Mouse (Mus musculus) adrenal gland, postnatal 10 days (tissue): ENCODE measurements around the gene Zfp953. TPM values are rescaled to one million over a fixed set of nuclear protein-coding genes. Genes with fewer than 3 reads are reported as not detected.
A peak's percentile ranks its signal among the peaks of the same experiment; 100 is the strongest.
"Not testable (repeated sequence)": the region's sequence is repeated elsewhere in the genome, so short reads cannot be mapped to it uniquely, and the experiment has no call there.

ENCODE experiments used
- DNase-seq: peaks from one replicate; pipeline ENCODE4 v3.0.0; 2021; ENCODE audit warnings: mixed read lengths
- long read RNA-seq, 2 experiments: library from polyadenylated mRNA; stranded (forward); transcript quantifications; one replicate each; pipeline ENCODE4 v2.0.0; 2021
- total RNA-seq, 2 experiments: library from RNA; stranded (reverse); gene quantifications; 2 replicates each; pipeline ENCODE4 v1.2.3; 2021

The Zfp953 gene
- total RNA-seq: 1 to 10 TPM; 2.6 to 2.7 TPM
- long read RNA-seq, experiment 1, full-length matches to known transcripts: 1 of 1 reads
- long read RNA-seq, experiment 1, partial matches to known transcripts: 0 of 1 reads
- long read RNA-seq, experiment 1, other reads (novel, unspliced or antisense): 0 of 1 reads
- long read RNA-seq, experiment 2: 0 reads

DNA sequence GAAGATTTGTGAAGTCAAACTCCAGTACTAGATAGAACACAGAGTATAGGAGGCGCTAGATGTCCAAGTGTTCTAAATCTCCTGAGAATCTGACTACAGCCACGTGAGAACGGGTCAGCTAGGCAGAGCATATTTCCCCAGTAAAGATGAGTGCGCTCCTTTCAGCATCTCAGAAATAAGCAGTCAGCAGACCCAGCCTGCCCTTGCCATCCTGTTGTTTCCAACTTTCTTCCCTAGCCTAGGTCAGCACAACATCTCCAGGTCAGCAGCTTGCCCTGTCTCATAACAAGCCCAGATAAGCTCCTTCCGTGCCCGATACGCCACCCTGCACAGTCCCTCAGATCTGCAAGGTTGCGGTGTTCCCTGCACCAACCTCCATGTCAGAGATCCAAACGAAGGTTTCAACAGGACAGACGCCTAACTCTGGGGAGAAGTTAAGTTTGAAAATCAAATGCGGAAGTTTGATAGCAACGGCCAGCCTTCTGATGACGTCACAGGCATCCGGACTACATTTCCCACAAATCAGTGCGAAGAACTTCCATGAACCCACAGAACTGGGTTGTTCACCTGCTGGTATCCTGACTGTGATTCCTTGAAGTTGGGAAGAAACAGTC lies at the start of gene Zfp953, which contains the start of gene Gm28044:
TSS of gene Zfp953 (minus strand) at position 475 of the 614 bp plus-strand sequence.
TSS of gene Gm28044 (minus strand) at position 406 of the 614 bp plus-strand sequence.
- DNase-seq: peak; percentile 93

DNA sequence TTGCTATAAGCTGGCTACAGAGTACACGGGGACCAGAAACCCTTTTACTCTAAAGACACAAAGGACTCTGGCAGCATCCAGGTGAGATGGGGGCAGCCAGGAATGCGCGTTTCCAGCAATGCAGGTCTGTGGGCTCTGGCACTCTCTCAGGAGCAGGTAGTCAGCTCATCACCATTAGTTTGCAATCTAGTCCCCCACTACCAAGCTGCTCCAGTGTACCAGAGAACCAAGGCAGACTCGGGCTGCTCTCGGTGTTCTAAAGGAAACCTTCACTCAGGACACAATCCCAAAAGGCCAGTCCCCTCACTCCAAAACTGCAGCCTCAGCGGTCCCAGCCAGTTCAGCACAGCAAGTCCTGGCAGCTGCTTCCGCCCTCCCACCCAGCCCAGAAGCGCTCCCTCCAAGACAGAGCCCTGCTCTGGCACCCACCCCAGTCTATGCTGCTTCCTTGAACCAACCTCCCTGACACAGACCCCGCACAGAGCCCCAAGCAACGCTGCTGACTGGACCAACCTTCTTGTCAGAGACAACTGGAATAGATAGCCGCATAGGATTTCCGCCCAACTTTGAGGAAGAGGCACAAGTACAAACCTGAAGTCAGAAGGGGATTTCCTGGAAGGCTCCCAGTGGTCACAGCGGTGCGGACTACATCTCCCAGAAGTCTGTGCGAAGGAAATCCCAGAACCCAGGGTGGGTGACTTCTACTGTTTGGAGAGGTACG lies 38.9 kb upstream of the Zfp953 start, which contains the start of gene Zfp429:
TSS of gene Zfp429 (minus strand) at position 637 of the 721 bp plus-strand sequence.
- DNase-seq: peak; percentile 76

DNA sequence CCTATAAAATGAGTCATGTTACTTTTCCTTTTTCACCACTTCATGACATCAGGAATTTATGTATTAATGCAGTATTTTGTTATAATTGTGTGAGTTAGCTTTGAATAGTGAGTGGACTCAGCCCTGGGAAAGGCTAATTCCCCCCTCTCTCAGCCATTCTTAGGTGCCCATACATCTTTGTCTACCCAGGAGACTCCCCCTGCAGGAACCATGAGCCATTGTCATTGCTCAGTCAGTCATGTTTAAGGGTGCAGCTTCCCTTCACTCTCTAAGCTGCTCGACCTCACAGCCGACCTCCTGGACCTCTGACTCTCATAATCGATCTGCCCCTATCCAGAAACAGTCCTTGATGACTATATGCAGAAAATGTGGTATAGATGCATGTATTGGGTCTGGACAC lies 15.8 kb upstream of the Zfp953 start:
- DNase-seq: not testable (repeated sequence)

DNA sequence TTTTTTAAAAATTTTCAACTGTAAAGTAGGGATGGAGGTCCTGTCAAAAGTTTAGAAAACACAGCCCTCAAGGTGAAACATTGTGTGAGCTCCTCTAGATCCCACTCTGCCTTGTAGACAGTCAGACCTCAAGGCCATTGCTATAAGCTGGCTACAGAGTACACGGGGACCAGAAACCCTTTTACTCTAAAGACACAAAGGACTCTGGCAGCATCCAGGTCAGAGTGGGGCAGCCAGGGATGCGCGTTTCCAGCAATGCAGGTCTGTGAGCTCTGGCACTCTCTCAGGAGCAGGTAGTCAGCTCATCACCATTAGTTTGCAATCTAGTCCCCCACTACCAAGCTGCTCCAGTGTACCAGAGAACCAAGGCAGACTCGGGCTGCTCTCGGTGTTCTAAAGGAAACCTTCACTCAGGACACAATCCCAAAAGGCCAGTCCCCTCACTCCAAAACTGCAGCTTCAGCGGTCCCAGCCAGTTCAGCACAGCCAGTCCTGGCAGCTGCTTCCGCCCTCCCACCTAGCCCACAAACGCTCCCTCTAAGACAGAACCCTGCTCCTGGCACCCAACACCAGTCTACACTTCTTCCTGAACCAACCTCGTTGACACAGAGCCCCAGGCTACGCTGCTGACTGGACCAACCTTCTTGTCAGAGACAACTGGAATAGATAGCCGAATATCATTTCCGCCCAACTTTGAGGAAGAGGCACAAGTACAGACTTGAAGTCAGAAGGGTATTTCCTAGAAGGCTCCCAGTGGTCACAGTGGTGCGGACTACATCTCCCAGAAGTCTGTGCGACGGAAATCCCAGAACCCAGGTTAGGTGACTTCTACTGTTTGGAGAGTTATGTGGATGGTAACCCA lies 14.9 kb upstream of the Zfp953 start, which contains the start of the genes Gm28041 and Zfp456:
TSS of gene Gm28041 (minus strand) at position 684 of the 862 bp plus-strand sequence.
TSS of gene Zfp456 (minus strand) at position 761 of the 862 bp plus-strand sequence.
- peak; percentile 78 for DNase-seq

DNA sequence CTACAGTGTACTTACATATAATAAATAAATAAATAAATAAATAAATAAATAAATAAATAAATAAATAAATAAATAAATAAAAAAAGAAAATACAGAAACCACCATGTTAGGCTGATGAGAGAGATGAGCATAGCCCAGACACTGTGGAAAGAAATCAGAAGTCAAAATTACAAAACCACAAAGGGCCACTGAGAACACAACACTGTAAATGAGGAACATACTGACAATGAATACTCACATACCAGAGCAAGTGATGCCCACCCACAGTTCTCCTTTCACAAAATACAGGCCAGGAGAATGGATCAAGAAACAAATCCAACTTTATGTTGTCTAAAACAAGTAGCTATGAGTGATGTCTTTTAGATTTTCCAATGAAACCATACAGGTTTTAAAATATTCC lies 8.6 kb downstream of the Zfp953 start:
- no peak for DNase-seq

DNA sequence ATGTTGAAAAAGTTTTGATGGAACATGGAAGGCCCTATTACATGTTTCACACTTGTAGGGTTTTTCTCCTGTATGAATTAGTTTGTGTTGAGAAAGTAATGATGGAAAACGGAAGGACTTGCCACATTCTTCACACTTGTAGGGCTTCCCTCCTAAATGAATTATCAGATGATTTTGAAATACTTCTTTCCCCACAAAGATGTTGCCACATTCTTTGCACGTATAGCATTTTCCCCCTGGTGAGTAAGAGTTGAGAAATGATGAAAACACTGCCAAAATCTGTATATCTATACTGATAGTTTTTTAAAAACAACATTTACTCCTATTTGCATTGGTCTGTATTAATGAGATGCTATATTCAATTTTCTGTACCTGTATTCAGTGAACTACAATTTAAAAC lies 17.0 kb downstream of the Zfp953 start:
- no peak for DNase-seq

DNA sequence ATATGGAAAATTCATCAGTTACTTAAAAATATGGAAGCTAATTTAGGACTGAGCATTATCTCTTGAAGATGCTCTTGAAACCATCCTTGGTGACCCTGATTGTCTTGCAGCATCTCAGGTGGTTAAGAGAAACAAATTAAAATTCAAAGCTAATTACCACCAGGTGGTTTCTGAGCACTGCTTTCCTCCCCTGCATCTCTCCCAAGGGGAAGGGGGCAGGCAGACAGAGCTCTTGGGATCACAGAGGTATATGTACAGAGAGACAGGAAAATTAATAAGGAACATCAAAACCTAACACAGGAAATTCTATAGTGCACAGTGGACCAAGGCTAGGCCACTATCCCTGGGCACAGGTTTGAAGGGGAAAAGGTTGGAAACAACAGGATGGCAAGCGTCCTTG lies 27.5 kb downstream of the Zfp953 start:
- no peak for DNase-seq

DNA sequence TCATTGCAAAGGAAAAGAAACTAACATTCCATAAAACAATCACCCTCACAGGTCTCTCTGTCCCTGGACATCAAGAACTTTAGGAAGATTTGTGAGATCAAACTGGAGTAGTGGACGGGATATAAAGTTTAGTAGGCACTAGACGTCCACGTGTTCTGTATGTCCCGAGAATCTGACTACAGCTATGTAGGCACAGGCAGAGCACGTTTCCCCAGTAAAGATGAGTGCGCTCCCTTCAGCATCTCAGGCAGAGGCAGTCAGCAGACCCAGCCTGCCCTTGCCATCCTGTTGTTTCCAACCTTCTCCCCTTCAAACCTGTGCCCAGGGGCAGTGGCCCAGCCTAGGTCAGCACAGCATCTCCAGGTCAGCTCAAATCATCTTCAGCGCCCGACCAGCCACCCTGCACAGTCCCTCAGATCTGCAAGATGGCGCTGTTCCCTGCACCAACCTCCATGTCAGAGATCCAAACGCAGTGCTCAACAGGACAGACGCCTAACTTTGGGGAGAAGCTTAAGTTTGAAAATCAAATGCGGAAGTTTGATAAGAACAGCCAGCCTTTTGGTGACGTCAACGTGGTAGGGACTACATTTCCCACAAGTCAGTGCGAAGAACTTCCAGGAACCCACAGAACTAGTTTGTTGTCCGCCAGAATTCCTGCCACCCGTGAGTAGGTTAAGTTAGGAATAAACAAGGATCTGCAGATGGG lies 28.2 kb downstream of the Zfp953 start, which contains the start of gene Zfp595:
TSS of gene Zfp595 (minus strand) at position 552 of the 706 bp plus-strand sequence.
- peak; percentile 86 for DNase-seq

DNA sequence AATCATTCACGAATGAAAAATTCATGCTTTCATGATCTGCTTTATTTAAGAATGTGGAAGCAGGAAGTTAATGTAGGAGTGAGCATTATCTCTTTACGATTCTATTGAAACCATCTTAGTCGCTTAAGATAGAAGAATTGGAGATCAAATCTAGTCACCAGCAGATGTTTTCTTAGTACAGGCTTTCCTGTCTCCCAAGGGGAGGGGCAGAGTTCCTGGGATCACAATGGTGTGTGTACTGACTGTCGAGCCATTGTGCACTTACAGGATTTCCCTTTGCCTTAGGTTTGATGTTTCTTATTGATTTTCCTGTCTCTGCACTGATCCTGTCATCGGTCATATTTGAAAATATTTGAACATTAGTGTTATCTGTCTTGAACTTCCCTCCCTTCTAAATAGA lies 53.7 kb downstream of the Zfp953 start:
- DNase-seq: no peak

DNA sequence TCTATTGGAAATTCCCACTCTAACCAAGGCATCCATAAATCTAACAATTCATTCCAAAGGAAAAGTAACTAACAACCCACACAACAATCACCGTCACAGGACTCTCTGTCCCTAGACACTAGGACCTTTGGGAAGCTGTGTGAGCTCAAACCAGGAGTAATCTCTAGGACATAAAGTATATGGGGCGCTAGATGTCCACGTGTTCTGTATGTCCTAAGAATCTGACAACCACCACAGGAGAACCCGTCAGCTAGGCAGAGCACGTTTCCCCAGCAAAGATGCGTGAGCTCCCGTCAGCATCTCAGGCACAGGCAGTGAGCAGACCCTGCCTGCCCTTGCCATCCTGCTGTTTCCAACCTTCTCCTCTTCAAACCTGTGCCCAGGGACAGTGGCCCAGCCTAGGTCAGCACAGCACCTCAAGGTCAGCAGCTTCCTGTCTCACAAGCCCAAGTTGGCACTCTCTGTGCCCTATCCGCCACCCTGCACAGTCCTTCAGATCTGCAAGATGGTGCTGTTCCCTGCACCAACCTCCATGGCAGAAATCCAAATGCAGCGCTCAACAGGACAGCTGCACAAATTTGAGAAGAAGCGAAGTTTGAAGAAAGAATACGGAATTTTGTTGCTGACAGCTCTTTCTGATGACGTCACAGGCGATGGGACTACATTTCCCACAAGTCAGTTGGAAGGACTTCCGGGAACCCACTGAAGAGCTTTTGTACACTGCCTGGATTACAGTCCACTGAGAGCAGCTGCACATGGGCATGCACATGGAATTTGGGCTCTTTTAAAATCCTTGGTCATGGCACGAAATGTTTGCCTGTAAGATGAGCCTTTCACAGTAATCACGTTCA lies 54.4 kb downstream of the Zfp953 start, which contains the start of gene Zfp457:
TSS of gene Zfp457 (minus strand) at position 664 of the 851 bp plus-strand sequence.
- DNase-seq: peak; percentile 89

Other genes starting within 250 kb of the Zfp953 start
- under 1 TPM; 0.24 to 0.39 TPM for gene Rslcan18, start 244.3 kb downstream of the Zfp953 start, total RNA-seq
- 1 to 10 TPM; 3.6 to 5.5 TPM for gene Zfp759, start 238.9 kb downstream of the Zfp953 start, total RNA-seq
- 1 to 10 TPM; 5.8 to 5.9 TPM for gene Rsl1, start 187.4 kb downstream of the Zfp953 start, total RNA-seq
- gene Zfp455, start 166.1 kb downstream of the Zfp953 start, total RNA-seq: 1 to 10 TPM; 1.9 to 2.6 TPM
- 1 to 10 TPM; 2.5 to 4.9 TPM for gene Zfp458, start 82.1 kb downstream of the Zfp953 start, total RNA-seq
- 1 to 10 TPM; 2.2 to 4.7 TPM for gene Zfp457, start 54.1 kb downstream of the Zfp953 start, total RNA-seq
- gene Zfp595, start 28.0 kb downstream of the Zfp953 start, total RNA-seq: 1 to 10 TPM; 3.5 to 5.1 TPM
- gene Gm28044, start 69 bp downstream of the Zfp953 start, total RNA-seq: 1 to 10 TPM in 1 of 2 experiments, not detected in 1; 1.9 TPM
- 1 to 10 TPM in 1 of 2 experiments, not detected in 1; 1.7 TPM for gene Gm28041, start 15.1 kb upstream of the Zfp953 start, total RNA-seq
- 1 to 10 TPM; 1.7 to 1.9 TPM for gene Zfp456, start 15.2 kb upstream of the Zfp953 start, total RNA-seq
- gene Zfp429, start 39.2 kb upstream of the Zfp953 start, total RNA-seq: 1 to 10 TPM; 4.3 to 4.4 TPM
- 1 to 10 TPM in 1 of 2 experiments, under 1 TPM in 1; 0.54 to 1.5 TPM for gene Zfp459, start 60.8 kb upstream of the Zfp953 start, total RNA-seq
- gene Zfp874a, start 91.0 kb upstream of the Zfp953 start, total RNA-seq: 10 to 100 TPM; 11.1 to 13.2 TPM
- gene Zfp874b, start 123.7 kb upstream of the Zfp953 start, total RNA-seq: 10 to 100 TPM; 11.7 to 14.2 TPM
- gene Zfp58, start 139.9 kb upstream of the Zfp953 start, total RNA-seq: 1 to 10 TPM; 6.0 to 8.1 TPM
- gene Gm26965, start 165.5 kb upstream of the Zfp953 start, total RNA-seq: not detected
- gene Zfp87, start 165.6 kb upstream of the Zfp953 start, total RNA-seq: 10 to 100 TPM; 19.5 to 21.5 TPM
- gene Zfp748, start 193.2 kb upstream of the Zfp953 start, total RNA-seq: 1 to 10 TPM; 8.0 to 8.5 TPM
- gene Zfp729b, start 249.1 kb upstream of the Zfp953 start, total RNA-seq: 1 to 10 TPM; 7.3 to 8.7 TPM